Mouse (Mus musculus) ES-Bruce4 (cell line): ENCODE measurements around the gene Foxp4.

ENCODE experiments used
- CTCF ChIP-seq: IDR thresholded peaks from one replicate; pipeline ENCODE4 v1.8.1; 2011; ENCODE audit warnings: low read depth, low read length
- POLR2A ChIP-seq: IDR thresholded peaks from one replicate; pipeline ENCODE4 v1.8.1; 2011; ENCODE audit warnings: low read length; ENCODE audit not compliant: insufficient read depth

GRCm38 (mm10) chr17:47951452-47951851 lies 27.0 kb upstream of the Foxp4 start:
- TF ChIP-seq POLR2A (no peak), CTCF (no peak)
